Mouse (Mus musculus): ENCODE results near the gene Samd10. TPM values are rescaled to one million over a fixed set of nuclear protein-coding genes. Genes with fewer than 3 reads are reported as not detected.

Gene Samd10
- polyA plus RNA-seq, 1 experiment: 62.2 TPM

GRCm38 (mm10) chr2:181592231-181593041 is 6.6 kb downstream of the Samd10 start, which contains the start of gene Zfp512b:
Gene Zfp512b, minus strand, starts transcription at chr2:181592803.
- no peak for DNase-seq (ENCODE audit: low read depth)

GRCm38 (mm10) chr2:181591528-181592085 is 7.4 kb downstream of the Samd10 start, which contains the start of gene Prpf6:
Gene Prpf6, plus strand, starts transcription at chr2:181591868.
- no peak for DNase-seq (ENCODE audit: low read depth)

DNA sequence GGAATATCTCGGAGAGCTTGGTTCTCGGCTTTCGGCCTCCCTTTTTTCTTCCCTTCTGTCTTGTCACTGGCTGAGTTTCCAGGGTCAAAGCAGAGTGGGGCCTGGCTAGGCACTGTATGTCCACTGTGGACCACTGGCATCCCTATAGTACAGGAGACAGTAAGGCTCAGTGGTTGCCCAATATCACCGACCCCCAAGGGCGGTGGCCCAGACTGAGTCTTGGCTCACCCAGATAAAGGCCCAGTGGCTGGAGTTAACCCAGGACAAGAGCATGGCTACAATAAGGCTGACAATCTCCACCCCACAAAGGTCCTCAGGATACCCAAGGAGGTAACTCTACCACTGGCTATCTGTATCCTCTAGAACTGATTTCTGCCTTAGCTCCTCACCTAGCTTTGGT is 8.5 kb downstream of the Samd10 start:
- no peak for DNase-seq (ENCODE audit: low read depth)

GRCm38 (mm10) chr2:181589732-181590105 is 9.3 kb downstream of the Samd10 start:
- DNase-seq (ENCODE audit: low read depth): no peak

GRCm38 (mm10) chr2:181589011-181589731 is 9.8 kb downstream of the Samd10 start:
- no peak for DNase-seq (ENCODE audit: low read depth)

GRCm38 (mm10) chr2:181588229-181588780 is 10.7 kb downstream of the Samd10 start:
- DNase-seq (ENCODE audit: low read depth): no peak

DNA sequence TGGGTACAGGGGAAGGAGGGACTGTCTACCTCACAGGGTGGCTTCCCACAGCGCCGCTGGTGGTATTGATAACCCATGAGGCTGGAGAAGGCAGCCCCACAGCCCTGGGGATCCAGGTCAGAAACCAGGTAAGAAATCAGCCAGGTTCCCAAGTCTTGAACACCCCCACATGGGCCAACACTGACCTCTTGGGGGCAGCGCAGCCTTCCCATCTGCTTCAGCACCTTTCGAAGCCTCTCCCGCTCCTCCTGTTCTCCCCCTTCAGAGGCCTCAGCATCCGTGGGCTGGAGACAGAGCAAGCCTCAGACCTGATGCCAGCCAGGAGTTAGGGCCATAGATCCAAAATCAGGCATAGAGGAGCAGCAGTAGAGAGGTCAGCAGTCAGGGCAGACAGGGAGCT is 11.2 kb downstream of the Samd10 start:
- DNase-seq (ENCODE audit: low read depth): no peak

DNA sequence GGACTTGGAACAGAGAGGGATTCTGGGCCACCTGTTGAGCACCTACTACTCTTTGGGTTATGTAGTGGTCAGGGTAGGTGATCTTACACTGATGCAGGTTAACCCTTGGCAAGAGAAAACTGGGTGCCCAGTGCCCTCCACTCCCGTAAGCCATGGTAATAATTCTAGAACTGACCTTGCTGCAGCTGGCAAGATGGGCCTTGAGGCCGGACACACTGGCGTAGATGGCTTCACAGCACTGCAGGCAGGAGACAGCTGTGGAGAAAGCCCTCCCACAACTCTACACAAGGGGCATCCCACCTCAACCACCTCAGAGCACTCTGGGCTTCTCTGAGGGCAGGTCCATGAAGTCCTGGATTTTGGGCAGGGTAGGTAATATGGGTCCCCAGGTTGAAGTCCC is 12.9 kb downstream of the Samd10 start:
- DNase-seq (ENCODE audit: low read depth): no peak

DNA sequence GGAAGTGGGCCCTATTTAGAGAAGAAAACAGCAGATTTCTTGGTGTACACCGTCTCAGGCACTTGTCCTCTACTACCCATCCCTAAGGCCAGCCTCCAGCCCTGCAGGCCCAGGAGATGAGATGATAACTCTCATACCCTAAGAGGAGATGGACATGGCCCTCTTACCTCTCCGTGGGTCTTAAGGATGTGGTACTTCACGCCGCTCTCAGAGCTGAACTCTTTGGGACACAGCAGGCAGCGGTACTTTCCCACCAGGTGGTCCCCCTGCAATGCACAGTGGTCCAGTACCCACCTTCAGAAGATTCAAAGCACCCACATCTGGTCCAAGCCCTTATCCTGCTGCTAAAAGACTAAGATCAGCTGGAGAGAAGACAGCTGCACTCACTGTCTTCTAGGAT is 13.5 kb downstream of the Samd10 start:
- DNase-seq (ENCODE audit: low read depth): no peak

DNA sequence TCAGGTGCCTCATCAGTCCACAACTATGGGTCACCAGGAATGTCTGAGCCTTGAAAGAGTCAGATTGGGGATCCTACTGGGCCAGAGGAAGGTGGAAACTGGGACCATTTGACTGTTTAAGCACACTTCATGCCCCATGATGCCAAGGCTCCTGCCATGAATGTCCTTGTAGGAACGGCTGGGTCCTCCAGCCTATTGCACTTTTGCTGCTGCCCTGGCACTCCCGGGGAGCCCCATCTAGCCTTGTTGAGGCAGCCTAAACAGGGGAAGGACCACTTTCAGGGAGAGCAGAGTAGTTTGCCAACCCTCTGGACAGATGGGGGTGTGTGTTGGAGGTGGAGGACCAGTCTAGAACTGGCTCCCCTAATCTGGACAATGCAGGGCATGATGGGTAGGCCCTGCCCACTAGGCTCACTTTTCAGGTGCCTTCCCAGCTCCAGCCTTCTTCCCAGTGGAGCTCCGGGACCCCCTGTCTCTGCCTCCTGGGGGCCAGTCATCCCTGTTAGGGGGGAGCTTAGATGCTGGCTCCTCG is 14.5 kb downstream of the Samd10 start, which contains the start of gene Uckl1:
Uckl1 (minus strand) TSS at position 482 of the 532 bp plus-strand sequence.
- DNase-seq (ENCODE audit: low read depth): no peak

DNA sequence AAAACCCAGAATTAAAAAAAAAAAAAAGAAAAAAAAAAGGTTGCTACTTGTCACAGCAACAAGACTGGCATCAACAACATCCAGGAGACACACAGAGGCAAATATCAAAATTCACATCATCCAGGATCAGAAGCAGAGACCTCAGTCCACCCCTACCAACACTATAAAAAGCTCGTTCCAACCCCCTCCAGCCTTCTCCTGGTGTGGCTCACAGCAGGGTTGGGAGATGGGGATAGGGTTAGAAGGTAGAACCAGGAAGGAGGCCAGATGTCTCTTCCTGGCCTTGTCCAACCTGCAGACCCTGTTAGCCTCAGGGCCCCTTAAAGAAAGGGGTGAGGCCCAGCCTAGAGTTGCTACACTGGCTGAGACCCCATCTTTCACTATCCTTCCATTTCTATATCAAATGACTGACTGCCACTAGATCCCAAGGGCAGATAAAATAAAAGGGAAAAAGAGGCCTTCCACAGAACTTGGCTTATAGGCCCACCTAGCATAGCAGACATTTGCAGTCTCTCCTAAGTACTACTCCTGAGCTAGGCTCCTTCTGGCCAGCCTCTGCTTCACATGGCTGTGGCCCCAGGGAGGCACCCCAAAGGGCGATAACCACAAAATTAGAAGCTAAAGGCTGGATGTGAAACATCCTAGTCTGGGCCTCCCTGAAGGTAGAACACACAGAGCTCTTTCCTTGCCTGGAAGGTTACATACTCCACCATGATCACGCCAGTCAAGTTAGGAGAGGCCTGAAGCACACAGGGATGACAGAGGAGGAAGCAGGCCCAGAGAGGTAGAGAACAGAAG is 15.4 kb downstream of the Samd10 start:
- DNase-seq (ENCODE audit: low read depth): no peak

- DNase-seq (ENCODE audit: low read depth): no peak
Measured at GRCm38 (mm10) chr2:181582939-181583338, 16.1 kb downstream of the Samd10 start.

DNA sequence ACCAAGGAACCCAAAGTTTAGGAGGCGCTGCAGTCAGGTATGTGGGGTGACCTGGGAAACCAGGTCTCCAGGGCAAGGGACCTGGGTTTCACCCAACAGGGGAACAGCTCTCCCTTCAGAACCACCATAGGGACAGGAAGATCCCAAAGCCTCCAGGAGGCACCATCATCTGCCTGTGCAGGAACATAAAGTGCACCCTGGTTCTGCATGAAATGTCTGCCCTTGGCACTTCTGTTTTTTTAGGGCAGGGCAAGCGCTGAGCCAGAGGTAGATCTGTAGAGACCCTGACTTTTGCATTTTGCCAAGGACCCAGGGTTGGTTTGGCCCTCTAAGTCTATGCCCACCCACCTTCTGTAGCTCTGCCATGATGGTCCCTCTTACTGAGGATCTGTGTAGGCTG is 16.7 kb downstream of the Samd10 start:
- no peak for DNase-seq (ENCODE audit: low read depth)

DNA sequence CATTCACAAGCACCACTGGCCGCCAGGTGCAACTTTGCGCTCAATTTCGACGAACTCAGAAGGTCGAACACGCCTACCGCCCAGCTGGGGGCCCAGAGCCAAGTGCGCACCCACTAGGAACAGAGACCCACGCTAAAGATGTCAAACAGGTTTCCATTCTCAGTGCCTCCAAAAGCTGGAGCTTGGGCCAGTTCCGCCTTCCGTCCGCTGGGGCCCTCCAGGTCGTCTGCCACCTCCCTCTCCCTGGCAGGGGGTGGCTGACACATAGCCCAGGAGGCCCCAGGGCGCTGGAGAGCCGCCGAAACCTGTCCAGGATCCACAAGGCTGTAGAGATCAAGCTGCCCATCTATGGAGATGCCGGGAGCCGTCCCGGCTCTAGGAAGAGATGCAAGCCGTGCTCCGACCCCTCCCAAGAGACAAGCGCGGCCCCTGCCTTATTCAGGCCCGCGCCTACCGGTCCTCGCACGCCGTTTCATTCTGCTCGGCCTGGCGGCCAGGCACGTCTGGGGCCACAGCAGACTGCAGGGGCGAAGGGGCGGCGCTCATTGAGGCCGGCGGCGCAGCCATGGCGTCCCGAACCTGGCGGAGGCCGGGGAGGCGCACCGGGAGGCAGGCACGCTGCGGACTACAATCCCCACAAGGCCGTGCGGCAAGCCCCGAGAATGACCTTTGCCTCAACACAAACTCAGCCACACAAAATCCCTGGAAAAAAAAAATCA is 17.5 kb downstream of the Samd10 start:
- DNase-seq (ENCODE audit: low read depth): no peak

GRCm38 (mm10) chr2:181581016-181581401 is 18.0 kb downstream of the Samd10 start:
- no peak for DNase-seq (ENCODE audit: low read depth)

DNA sequence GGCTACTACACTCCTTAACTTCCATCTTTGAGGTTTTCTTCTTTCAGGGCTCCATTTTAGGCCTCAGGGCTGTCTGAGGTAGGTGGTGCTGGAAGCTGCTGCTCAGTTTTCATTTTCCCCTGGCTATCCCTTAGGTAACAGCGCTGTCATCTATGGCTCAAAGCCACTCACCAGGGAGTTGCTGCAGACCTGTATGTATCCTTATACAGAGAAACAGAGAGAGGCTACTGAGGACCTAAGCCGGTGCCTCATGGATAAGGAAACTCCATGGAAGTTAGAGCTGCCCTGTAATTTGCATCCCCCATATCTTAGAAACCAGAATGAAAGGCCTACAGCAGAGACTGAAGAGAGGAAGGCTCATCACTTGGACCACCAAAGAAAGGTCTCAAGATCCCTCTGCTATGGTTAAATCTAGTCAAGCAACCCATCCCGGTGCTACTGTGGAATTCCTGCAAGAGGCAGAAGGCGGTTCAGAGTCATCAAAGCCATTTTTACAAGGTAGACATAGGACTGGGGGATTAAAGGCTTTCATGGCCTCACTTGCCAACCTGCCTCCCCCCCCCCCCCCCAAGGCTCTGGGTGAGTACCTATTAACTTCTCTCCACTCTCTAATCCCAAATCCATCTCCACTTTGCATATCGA is 18.8 kb downstream of the Samd10 start:
- DNase-seq (ENCODE audit: low read depth): no peak

DNA sequence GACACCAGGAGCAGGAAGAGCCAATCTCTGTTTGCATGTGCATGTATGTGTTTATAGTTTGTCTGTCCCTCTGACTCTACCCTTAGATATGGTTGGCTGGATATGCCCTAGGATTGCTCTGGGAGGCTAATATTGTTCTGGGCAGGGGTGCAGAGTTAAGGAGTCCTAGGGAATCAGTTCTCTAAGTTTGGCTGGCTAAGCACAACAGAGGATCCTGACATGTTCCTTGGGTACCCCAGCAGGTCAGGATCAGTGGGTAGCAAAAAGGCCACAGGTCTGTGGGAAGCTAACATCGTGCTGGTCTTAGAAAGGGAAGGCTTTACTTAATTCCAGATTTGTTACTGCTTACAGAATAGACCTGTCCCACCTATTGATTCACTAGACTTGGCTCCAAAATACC is 19.3 kb downstream of the Samd10 start:
- no peak for DNase-seq (ENCODE audit: low read depth)

DNA sequence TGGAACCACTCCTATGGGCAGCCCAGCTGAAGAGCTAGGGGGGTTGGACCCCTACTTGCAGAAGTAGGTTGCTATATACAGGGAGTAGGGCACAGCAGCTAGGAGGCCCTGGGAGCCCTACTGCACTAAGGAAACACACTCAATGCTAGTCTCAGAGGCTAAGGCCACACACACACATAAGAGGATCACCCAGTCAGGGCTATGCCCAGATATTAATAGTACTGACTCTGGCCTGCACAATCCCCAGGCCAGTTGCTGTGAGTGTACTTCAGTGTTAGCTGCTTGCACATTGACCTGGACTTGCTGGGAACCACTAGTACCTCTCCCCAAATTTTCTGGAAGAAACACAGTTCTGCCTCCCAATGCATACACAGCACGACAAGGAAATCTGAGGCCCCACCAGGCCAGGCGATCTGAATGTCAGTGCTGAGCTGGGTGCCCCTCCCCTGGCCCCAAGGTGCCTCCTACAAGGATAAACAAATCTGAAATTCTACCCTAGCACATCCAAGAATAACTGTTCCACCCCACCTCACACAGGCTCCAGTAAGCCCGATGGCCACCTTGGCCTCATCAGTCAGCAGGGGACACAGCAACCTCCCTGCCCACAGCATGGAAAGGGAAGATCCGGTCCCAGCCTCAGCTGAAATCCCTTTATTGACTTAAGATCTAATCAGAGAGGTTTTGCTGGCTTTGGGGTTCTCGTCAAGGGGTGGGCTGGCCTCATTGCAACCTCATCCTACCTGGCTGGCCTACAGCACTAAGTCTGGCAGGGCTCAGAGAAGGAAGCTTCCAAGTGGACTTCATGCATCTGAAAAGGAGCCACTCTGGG is 20.0 kb downstream of the Samd10 start:
- DNase-seq (ENCODE audit: low read depth): no peak

- DNase-seq (ENCODE audit: low read depth): no peak
Measured at GRCm38 (mm10) chr2:181577981-181578581, 20.9 kb downstream of the Samd10 start.
